Mouse (Mus musculus): Measurements from ENCODE around the gene Naa10. TPM values are rescaled to one million over a fixed set of nuclear protein-coding genes. Genes with fewer than 3 reads are reported as not detected.
A peak's percentile ranks its signal among the peaks of the same experiment; 100 is the strongest.

Naa10 gene
- polyA plus RNA-seq, 1 experiment = 42.6 TPM

- H3K4me3 ChIP-seq (replicated peaks; ENCODE audit: extremely low read depth, low read depth, low read length) = no peak overlapping the region
- 91% methylated on average over 6 of the region's 6 CpGs for WGBS
- TF ChIP-seq CTCF (IDR thresholded peaks at IDR 0.05; ENCODE audit: insufficient read depth, low read length) (no peak), POLR2A (IDR thresholded peaks at IDR 0.05; ENCODE audit: borderline replicate concordance, extremely low read depth, low read depth, low read length) (no peak)
Observed at GRCm38 (mm10) chrX:73954988-73955387, 33.2 kb upstream of the Naa10 start.

GRCm38 (mm10) chrX:73952603-73953002 is 30.9 kb upstream of the Naa10 start:
- 85% methylated on average over 5 of the region's 5 CpGs for WGBS

More at GRCm38 (mm10) chrX:73954988-73955387, 33.2 kb upstream of the Naa10 start:
- no peaks in the 10 kb centered on the region for H3K4me1 ChIP-seq (ENCODE audit: control insufficient read depth, insufficient read depth, low read length)
- no peak for DNase-seq

GRCm38 (mm10) chrX:73949341-73949740 is 27.6 kb upstream of the Naa10 start:
- 82% methylated on average over 10 of the region's 10 CpGs for WGBS
- Histone ChIP-seq H3K4me3 (replicated peaks; ENCODE audit: extremely low read depth, low read depth, low read length) (no peak overlapping the region), H3K4me1 (ENCODE audit: control insufficient read depth, insufficient read depth, low read length) (no peaks in the 10 kb centered on the region)
- no peak for TF ChIP-seq CTCF (IDR thresholded peaks at IDR 0.05; ENCODE audit: insufficient read depth, low read length)
- no peak for TF ChIP-seq POLR2A (IDR thresholded peaks at IDR 0.05; ENCODE audit: borderline replicate concordance, extremely low read depth, low read depth, low read length)
- DNase-seq = no peak

More at GRCm38 (mm10) chrX:73952603-73953002, 30.9 kb upstream of the Naa10 start:
- DNase-seq = no peak
- no peak overlapping the region for H3K4me3 ChIP-seq (replicated peaks; ENCODE audit: extremely low read depth, low read depth, low read length)
- no peaks in the 10 kb centered on the region for H3K4me1 ChIP-seq (ENCODE audit: control insufficient read depth, insufficient read depth, low read length)
- no peak for TF ChIP-seq POLR2A (IDR thresholded peaks at IDR 0.05; ENCODE audit: borderline replicate concordance, extremely low read depth, low read depth, low read length)
- TF ChIP-seq CTCF (IDR thresholded peaks at IDR 0.05; ENCODE audit: insufficient read depth, low read length) = no peak

DNA sequence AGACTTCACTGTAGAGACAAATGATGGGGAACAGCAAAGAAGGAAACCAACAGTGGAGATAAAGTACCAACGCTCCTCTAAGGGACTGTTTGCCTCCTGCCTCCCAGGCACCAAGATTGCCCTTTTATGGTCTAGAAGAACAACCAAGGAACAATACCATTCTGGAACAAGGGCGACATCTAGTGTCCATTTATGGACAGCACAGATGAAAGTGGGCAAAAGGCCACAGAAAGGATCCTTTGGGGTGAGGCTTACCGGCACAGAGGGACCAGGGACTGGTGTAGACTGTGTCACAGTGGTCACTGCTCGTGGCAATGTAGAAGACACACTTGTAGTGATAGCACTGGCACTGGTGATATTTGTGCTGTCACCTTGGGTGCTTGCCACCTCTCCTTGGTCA is 26.9 kb upstream of the Naa10 start:
- Histone ChIP-seq H3K4me3 (replicated peaks; ENCODE audit: extremely low read depth, low read depth, low read length) (no peak overlapping the region), H3K4me1 (ENCODE audit: control insufficient read depth, insufficient read depth, low read length) (no peaks in the 10 kb centered on the region)
- TF ChIP-seq POLR2A (IDR thresholded peaks at IDR 0.05; ENCODE audit: borderline replicate concordance, extremely low read depth, low read depth, low read length) (no peak), CTCF (IDR thresholded peaks at IDR 0.05; ENCODE audit: insufficient read depth, low read length) (peak; percentile 31; the same call in 1 of the 2 replicates)
- 36% methylated on average over 4 of the region's 4 CpGs for WGBS
- DNase-seq = no peak

GRCm38 (mm10) chrX:73946896-73947295 is 25.2 kb upstream of the Naa10 start:
- 73% methylated on average over 6 of the region's 6 CpGs for WGBS

DNA sequence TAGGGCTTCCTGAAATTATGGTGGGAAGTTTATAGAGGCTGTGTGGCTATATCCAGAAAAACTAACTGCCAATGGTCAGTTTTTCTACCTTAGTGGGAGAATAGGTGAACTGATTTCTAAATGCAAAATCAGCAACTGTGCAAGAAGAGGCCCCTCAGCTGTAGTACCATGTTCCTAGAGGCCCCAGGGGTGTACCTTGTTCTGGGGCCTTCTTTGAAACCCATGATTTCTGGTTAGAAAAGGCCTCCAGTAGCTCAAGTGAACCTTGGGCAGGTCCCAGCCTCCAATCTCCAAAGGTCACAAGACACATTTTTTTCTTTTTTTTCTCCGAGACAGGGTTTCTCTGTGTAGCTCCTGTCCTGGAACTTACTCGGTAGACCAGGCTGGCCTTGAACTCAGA is 20.6 kb upstream of the Naa10 start:
- WGBS = 77% methylated on average over 2 of the region's 2 CpGs
- TF ChIP-seq POLR2A (IDR thresholded peaks at IDR 0.05; ENCODE audit: borderline replicate concordance, extremely low read depth, low read depth, low read length) (no peak), CTCF (IDR thresholded peaks at IDR 0.05; ENCODE audit: insufficient read depth, low read length) (no peak)
- no peak overlapping the region for H3K4me3 ChIP-seq (replicated peaks; ENCODE audit: extremely low read depth, low read depth, low read length)
- H3K4me1 ChIP-seq (ENCODE audit: control insufficient read depth, insufficient read depth, low read length) = no peaks in the 10 kb centered on the region
- no peak for DNase-seq

More at GRCm38 (mm10) chrX:73946896-73947295, 25.2 kb upstream of the Naa10 start:
- Histone ChIP-seq H3K4me1 (ENCODE audit: control insufficient read depth, insufficient read depth, low read length) (no peaks in the 10 kb centered on the region), H3K4me3 (replicated peaks; ENCODE audit: extremely low read depth, low read depth, low read length) (no peak overlapping the region)
- no peak for TF ChIP-seq POLR2A (IDR thresholded peaks at IDR 0.05; ENCODE audit: borderline replicate concordance, extremely low read depth, low read depth, low read length)
- TF ChIP-seq CTCF (IDR thresholded peaks at IDR 0.05; ENCODE audit: insufficient read depth, low read length) = no peak
- DNase-seq = no peak

DNA sequence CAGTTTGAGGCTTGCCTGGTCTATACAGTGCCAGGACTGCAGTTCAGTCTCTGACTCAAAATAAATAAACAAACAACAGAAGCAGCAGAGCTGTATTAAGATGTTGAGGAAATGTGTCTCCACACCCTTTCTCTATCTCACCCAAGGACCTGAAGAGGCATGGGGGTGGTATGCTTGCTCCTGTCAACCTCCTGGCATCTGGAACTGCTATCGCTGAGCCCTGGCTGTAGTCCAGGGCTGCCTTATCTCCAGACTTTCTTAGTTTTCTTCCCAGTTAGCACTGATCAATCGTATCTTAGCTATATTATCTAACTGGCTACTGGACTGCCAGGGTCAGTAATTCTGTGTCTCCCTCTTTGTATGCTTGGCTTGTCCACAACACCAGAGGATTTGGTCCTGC is 20.1 kb upstream of the Naa10 start:
- no peak for DNase-seq
- Histone ChIP-seq H3K4me3 (replicated peaks; ENCODE audit: extremely low read depth, low read depth, low read length) (no peak overlapping the region), H3K4me1 (ENCODE audit: control insufficient read depth, insufficient read depth, low read length) (no peaks in the 10 kb centered on the region)
- WGBS = 52% methylated on average over 2 of the region's 2 CpGs
- TF ChIP-seq CTCF (IDR thresholded peaks at IDR 0.05; ENCODE audit: insufficient read depth, low read length) (no peak), POLR2A (IDR thresholded peaks at IDR 0.05; ENCODE audit: borderline replicate concordance, extremely low read depth, low read depth, low read length) (no peak)

GRCm38 (mm10) chrX:73931871-73932270 is 10.1 kb upstream of the Naa10 start:
- Histone ChIP-seq H3K4me3 (replicated peaks; ENCODE audit: extremely low read depth, low read depth, low read length) (no peak overlapping the region), H3K4me1 (ENCODE audit: control insufficient read depth, insufficient read depth, low read length) (peaks cover 4% of the 10 kb centered on the region)
- TF ChIP-seq POLR2A (IDR thresholded peaks at IDR 0.05; ENCODE audit: borderline replicate concordance, extremely low read depth, low read depth, low read length) (no peak), CTCF (IDR thresholded peaks at IDR 0.05; ENCODE audit: insufficient read depth, low read length) (no peak)
- no peak for DNase-seq
- WGBS = 68% methylated on average over 2 of the region's 2 CpGs

DNA sequence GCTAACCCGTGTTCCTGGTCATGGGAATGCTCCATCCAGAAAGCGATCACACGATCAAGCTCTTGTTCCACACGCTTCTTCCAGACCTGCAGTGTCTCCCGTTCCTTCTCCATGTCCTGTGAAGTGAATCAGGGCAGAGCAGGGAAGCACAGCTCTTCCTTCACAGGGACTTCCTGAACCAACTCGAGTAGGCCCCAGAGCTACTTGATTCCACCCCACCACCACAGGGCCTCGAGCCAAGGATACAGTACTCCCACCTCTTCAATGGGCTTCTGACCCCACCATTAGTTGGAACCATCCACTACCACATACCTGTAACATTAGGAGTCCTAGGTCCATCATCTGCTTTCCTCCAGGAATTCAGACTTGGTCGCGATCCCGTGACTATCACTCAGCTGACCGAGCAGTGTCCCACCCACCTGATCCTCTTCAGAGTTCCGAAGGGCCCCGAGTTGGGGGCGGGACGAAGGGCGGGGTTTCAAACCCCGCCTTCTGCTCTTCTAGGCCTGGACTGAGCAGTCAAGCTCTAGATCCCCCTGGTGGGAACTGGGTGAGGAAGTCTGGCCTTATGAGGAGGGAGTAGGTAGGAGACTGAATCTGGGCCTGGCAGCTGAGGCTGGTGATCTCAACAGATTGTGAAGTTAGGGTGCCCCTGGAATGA is 8.8 kb upstream of the Naa10 start, which contains the start of gene Renbp:
Gene Renbp (minus strand): TSS at position 449 of the 661 bp plus-strand sequence.
- peak; percentile 66 for DNase-seq
- H3K4me1 ChIP-seq (ENCODE audit: control insufficient read depth, insufficient read depth, low read length) = peaks cover 4% of the 10 kb centered on the region
- H3K4me3 ChIP-seq (replicated peaks; ENCODE audit: extremely low read depth, low read depth, low read length) = peak within 1 kb of the TSS; percentile 83
- peak; percentile 40; the same call in 1 of the 2 replicates for TF ChIP-seq POLR2A (IDR thresholded peaks at IDR 0.05; ENCODE audit: borderline replicate concordance, extremely low read depth, low read depth, low read length)
- TF ChIP-seq CTCF (IDR thresholded peaks at IDR 0.05; ENCODE audit: insufficient read depth, low read length) = peak; percentile 19; the same call in 1 of the 2 replicates
- 49% methylated on average over 17 of the region's 17 CpGs for WGBS

DNA sequence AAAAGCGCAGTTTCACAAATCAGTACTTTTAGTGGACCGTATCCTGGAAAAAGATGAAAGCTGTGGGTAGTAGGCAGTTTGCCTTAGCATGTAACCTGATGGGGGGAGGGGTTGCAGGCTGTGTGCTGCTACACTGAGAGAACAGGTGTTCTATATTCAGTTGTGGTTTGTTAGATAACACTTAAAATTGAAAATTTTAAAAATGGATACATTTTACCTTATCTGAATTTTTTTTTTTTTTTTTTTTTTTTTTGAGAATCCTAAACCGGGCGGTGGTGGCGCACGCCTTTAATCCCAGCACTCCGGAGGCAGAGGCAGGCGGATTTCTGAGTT is 772 bp upstream of the Naa10 start:
- no peak for DNase-seq
- H3K4me1 ChIP-seq (ENCODE audit: control insufficient read depth, insufficient read depth, low read length) = 0 out of 2 replicates have a peak, but pooled peaks cover 2% of the 10 kb centered on the region
- H3K4me3 ChIP-seq (replicated peaks; ENCODE audit: extremely low read depth, low read depth, low read length) = no peak overlapping the region
- 68% methylated on average over 8 of the region's 8 CpGs for WGBS
- TF ChIP-seq POLR2A (IDR thresholded peaks at IDR 0.05; ENCODE audit: borderline replicate concordance, extremely low read depth, low read depth, low read length) (no peak), CTCF (IDR thresholded peaks at IDR 0.05; ENCODE audit: insufficient read depth, low read length) (no peak)

Measured in lung, adult 2 months (tissue).